Mouse (Mus musculus) erythroblast, embryonic 14.5 days (primary cell): Measurements from ENCODE around the gene Spty2d1.

Experiments used
- GATA1 ChIP-seq: IDR thresholded peaks from 2 replicates; pipeline ENCODE4 v1.6.1; 2012; ENCODE audit warnings: low read length, inconsistent platforms, mixed read lengths
- TAL1 ChIP-seq: IDR thresholded peaks from 3 replicates; pipeline ENCODE4 v1.6.1; 2012; ENCODE audit warnings: low read length, inconsistent platforms, mixed read lengths

- TF ChIP-seq TAL1 (no peak), GATA1 (no peak)
These were observed 8.9 kb upstream of the Spty2d1 start for GRCm38 (mm10) chr7:47017146-47017545.
